Mouse (Mus musculus) erythroblast, embryonic 14.5 days (primary cell): ENCODE measurements around the gene Hcst. TPM values are rescaled to one million over a fixed set of nuclear protein-coding genes. Genes with fewer than 3 reads are reported as not detected.

Experiments used
- H3K27me3 ChIP-seq: 2 replicates; pipeline ENCODE4 v1.6.1; 2012; ENCODE audit warnings: inconsistent platforms; ENCODE audit not compliant: control insufficient read depth
- H3K36me3 ChIP-seq: 2 replicates; pipeline ENCODE4 v1.6.1; 2012; ENCODE audit warnings: mild to moderate bottlenecking, inconsistent platforms; ENCODE audit not compliant: control insufficient read depth
- H3K4me1 ChIP-seq: 2 replicates; pipeline ENCODE4 v1.6.1; 2012; ENCODE audit warnings: inconsistent platforms; ENCODE audit not compliant: control insufficient read depth
- H3K4me3 ChIP-seq: replicated peaks from 2 replicates; pipeline ENCODE3; 2012; ENCODE audit warnings: moderate library complexity, mild to moderate bottlenecking, inconsistent platforms
- H3K9me3 ChIP-seq: 2 replicates; pipeline ENCODE4 v1.6.1; 2012; ENCODE audit warnings: low read length, inconsistent platforms, mixed read lengths; ENCODE audit not compliant: control insufficient read depth
- GATA1 ChIP-seq: IDR thresholded peaks from 2 replicates; pipeline ENCODE4 v1.6.1; 2012; ENCODE audit warnings: low read length, inconsistent platforms, mixed read lengths
- TAL1 ChIP-seq: IDR thresholded peaks from 3 replicates; pipeline ENCODE4 v1.6.1; 2012; ENCODE audit warnings: low read length, inconsistent platforms, mixed read lengths
- polyA plus RNA-seq: library from polyadenylated mRNA; stranded (reverse); fragments of >175 nt; gene quantifications from 2 replicates; pipeline ENCODE4 v1.2.3, GENCODE M21; 2012

Gene Hcst
- polyA plus RNA-seq, 1 experiment = not detected

DNA sequence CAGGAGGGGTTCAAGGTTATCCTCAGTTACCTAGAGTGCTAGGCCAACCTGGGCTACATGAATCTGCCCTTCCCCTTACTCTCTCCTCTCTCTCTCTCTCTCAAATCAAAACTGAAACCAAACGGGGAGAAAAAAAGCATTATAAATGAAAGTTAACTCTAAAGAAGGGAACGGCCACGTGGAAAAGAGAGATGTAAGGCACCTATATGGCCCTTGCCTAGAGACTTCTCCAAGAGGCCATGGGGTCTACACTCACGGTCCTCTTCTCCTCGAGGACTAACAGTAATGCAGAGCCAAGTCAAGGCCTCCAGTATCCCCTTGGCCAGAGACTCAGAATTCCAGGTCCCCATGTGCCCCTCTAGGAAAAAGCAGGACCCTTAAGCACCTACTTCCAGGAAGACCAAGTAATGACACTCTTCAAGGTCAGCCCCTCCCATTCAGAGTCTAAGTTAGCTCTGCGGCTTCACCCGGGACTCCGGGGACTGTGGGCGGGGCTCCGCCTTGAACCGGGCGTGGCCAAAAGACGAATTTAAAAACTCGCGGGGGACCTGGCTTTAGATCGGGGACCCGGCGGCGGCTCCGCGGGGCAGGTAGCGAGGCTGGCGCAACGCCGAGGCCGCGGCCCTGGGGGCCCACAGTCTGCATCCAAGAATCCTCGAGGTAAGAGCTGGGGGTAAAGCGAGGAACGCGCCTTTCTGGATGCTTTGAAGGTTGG, 1.7 kb upstream of the Hcst start, which contains the start of gene Nfkbid:
Nfkbid (plus strand) TSS at position 558 of the 715 bp plus-strand sequence.
- Histone ChIP-seq H3K4me1 (peaks cover 27% of the 10 kb centered on the region), H3K4me3 (peak within 1 kb of the TSS; percentile 63), H3K9me3 (no peaks in the 10 kb centered on the region), H3K27me3 (peaks cover 12% of the 10 kb centered on the region), H3K36me3 (peaks cover 10% of the 10 kb centered on the region)
- TF ChIP-seq TAL1 (no peak), GATA1 (no peak)

DNA sequence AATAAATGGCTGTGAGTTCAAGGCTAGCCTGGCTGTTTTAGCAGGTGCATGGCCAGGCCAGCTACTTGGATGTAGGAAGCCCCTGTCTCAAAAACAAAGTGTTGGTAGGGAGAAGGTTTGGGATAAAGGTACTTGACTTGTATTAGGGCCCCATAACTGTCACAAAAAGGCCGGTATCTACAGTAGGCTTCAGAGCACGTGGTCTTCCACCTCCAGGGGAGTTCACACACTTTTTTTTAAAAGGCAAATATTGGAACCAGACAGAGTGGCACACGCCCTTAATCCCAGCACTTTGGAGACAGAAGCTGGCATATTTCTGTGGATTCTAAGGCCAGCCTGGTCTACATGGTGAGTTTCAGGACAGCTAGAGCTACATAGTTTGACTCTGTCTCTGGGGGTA, 1.0 kb upstream of the Hcst start:
- no peaks in the 10 kb centered on the region for H3K9me3 ChIP-seq
- peaks cover 5% of the 10 kb centered on the region for H3K36me3 ChIP-seq
- peaks cover 27% of the 10 kb centered on the region for H3K4me1 ChIP-seq
- peaks cover 12% of the 10 kb centered on the region for H3K27me3 ChIP-seq
- TF ChIP-seq TAL1 (no peak), GATA1 (no peak)
- H3K4me3 ChIP-seq = no peak overlapping the region

DNA sequence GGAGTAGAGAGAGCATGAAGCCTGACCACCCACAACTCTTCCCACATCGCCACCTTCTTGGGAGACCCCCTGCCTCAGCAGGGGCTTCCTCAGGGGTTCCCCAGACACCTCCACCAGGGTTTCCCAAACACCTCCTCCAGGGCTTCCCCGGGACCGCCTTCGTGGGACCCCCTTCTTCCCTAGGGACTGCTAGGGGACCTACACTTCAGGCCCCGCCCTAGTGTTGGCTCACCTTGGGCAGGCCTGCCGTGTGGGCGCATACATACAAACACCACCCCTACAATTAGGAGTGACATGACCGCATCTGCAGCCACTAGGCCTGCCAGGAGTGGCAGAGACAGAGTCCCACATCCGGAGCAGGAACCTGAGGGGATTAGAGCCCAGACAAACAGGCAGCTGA, 1.8 kb downstream of the Hcst start:
- H3K36me3 ChIP-seq = no peaks in the 10 kb centered on the region
- peaks cover 8% of the 10 kb centered on the region for H3K27me3 ChIP-seq
- H3K4me1 ChIP-seq = peaks cover 23% of the 10 kb centered on the region
- no peak overlapping the region for H3K4me3 ChIP-seq
- H3K9me3 ChIP-seq = no peaks in the 10 kb centered on the region
- no peak for TF ChIP-seq TAL1
- no peak for TF ChIP-seq GATA1

DNA sequence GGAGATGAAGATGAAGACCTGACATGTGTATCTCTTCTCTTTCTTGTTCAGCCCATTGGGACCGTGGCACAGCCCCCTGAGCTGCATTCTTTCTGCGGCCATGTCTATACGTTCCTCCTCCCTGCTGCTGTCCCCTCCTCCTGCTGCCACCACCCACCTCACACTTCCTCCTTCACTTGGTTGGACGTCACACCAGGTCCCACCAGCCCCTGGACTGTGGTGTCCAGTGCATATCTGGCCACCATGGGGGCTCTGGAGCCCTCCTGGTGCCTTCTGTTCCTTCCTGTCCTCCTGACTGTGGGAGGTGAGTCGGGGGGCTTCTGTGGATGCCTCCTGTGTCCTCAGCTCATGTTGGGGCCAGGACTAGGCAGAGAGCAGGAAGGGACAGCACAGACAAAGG, 6.1 kb downstream of the Hcst start, which contains the start of gene Tyrobp:
Tyrobp (plus strand) TSS at position 165 of the 400 bp plus-strand sequence.
- H3K9me3 ChIP-seq = no peaks in the 10 kb centered on the region
- H3K4me1 ChIP-seq = no peaks in the 10 kb centered on the region
- no peaks in the 10 kb centered on the region for H3K36me3 ChIP-seq
- H3K27me3 ChIP-seq = no peaks in the 10 kb centered on the region
- no peak within 1 kb of the TSS for H3K4me3 ChIP-seq
- no peak for TF ChIP-seq TAL1
- no peak for TF ChIP-seq GATA1

DNA sequence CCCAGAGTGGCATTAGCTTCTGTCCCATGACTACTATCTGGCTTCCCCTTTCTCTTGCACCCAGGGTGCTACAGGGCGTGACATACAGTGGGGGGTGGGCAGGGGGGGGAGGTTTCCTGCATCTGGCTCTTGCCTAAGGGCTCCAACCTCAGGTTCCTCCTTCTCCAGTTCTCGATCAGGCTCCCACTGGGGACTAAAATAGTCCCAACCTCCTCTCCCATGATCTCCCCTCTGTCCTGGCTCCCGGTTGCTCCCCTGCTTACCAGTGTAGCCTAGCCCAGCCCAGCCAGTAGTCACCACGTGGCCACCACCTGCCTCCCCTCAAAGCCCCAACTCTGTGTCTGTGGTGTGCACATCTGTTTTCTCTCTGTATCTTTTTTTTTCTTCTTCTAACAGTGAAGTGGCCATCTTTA, 6.9 kb downstream of the Hcst start:
- TF ChIP-seq TAL1 = no peak
- no peak for TF ChIP-seq GATA1
- Histone ChIP-seq H3K4me1 (no peaks in the 10 kb centered on the region), H3K27me3 (no peaks in the 10 kb centered on the region), H3K9me3 (no peaks in the 10 kb centered on the region), H3K4me3 (no peak overlapping the region), H3K36me3 (no peaks in the 10 kb centered on the region)

DNA sequence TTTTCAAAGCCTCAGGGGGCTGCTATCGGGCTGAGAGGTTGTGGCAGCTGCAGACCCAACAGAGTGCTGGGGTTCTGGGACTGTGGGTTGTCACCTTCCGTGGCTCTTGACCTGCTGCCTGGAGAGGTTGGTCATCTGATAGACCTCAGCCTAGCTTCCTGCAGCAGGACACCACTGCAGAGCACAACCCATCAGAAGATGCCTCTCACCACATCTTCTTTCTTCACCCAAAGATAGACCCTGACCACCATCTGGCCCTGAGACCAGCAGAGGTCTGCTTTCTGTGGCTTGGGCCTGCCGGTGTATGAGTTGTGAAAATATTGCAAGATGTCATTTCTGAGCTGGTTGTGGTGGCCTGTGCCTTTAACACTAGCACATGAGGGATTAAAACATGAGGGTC, 8.6 kb downstream of the Hcst start:
- no peaks in the 10 kb centered on the region for H3K36me3 ChIP-seq
- H3K27me3 ChIP-seq = no peaks in the 10 kb centered on the region
- TF ChIP-seq TAL1 (no peak), GATA1 (no peak)
- no peak overlapping the region for H3K4me3 ChIP-seq
- no peaks in the 10 kb centered on the region for H3K4me1 ChIP-seq
- H3K9me3 ChIP-seq = no peaks in the 10 kb centered on the region

DNA sequence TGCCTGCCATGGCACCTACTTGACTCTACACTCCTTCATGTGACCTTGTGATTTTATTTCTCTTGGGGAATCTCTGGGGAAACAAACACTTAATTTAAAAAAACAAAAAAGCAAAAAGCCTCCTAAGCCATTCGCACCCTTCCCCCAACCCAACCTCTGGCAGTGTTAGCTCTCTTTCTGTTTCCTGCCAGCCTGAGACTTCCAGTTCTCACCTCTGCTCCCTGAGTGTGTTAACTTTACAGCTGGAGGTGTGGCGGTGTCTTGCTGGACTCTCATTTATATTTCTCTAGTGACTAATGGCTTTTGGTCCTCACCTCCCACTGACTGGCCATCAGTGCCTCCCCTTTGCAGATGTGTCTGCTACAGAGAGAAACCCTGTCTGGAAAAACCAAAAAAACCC, 9.9 kb downstream of the Hcst start:
- Histone ChIP-seq H3K36me3 (no peaks in the 10 kb centered on the region), H3K4me3 (no peak overlapping the region), H3K4me1 (no peaks in the 10 kb centered on the region), H3K27me3 (no peaks in the 10 kb centered on the region), H3K9me3 (no peaks in the 10 kb centered on the region)
- TF ChIP-seq GATA1 (no peak), TAL1 (no peak)

DNA sequence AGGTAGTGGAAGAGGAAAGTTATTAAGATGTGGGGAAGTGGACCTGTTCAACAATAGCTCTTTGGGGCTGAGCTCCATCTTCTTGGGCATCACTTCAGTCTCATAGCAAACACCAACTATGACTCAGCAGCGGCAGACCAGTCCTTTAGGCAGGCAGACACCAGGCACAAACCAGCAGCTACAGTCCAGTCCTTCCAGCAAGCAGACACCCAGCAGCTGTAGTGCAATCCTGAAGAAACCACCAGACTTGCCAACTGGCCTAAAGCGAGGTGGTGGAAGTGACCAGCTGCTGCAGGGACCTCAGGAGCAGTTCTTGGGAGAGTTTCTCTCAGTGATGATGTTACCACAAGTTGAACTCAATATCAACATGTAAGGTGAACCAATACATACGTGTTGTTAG, 11.0 kb downstream of the Hcst start:
- no peaks in the 10 kb centered on the region for H3K9me3 ChIP-seq
- H3K27me3 ChIP-seq = no peaks in the 10 kb centered on the region
- no peak for TF ChIP-seq GATA1
- TF ChIP-seq TAL1 = no peak
- no peaks in the 10 kb centered on the region for H3K4me1 ChIP-seq
- no peaks in the 10 kb centered on the region for H3K36me3 ChIP-seq
- H3K4me3 ChIP-seq = no peak overlapping the region

DNA sequence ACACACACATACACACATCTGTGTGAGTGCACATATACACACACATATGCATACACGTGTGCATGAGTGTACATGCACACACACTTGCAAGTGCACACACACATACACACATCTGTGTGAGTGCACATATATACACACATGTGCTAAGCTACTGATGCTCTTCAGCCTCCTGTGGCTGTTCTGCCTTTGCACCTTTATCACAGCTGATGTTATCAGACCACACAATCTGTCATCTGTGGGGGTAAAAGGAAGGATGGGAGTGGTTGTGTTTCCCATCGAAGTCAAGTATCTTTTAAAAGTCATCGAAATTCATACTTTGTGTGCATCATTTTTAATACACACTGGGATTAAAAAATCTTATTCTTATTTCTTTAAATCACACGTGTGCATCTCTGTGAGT, 17.3 kb downstream of the Hcst start:
- no peaks in the 10 kb centered on the region for H3K36me3 ChIP-seq
- no peaks in the 10 kb centered on the region; the same call in 1 of the 2 replicates for H3K9me3 ChIP-seq
- TF ChIP-seq GATA1 (no peak), TAL1 (no peak)
- H3K4me3 ChIP-seq = no peak overlapping the region
- no peaks in the 10 kb centered on the region for H3K4me1 ChIP-seq
- no peaks in the 10 kb centered on the region for H3K27me3 ChIP-seq
